Mouse (Mus musculus) layer of hippocampus, adult 11-12 months (tissue): ENCODE results near the gene Fbxw22.
"Not testable (repeated sequence)": the region's sequence is repeated elsewhere in the genome, so short reads cannot be mapped to it uniquely, and the experiment has no call there.

Experiments used
- DNase-seq: peaks from one replicate; pipeline ENCODE4 v3.0.0; 2022; ENCODE audit warnings: low spot score

Gene Fbxw22

DNA sequence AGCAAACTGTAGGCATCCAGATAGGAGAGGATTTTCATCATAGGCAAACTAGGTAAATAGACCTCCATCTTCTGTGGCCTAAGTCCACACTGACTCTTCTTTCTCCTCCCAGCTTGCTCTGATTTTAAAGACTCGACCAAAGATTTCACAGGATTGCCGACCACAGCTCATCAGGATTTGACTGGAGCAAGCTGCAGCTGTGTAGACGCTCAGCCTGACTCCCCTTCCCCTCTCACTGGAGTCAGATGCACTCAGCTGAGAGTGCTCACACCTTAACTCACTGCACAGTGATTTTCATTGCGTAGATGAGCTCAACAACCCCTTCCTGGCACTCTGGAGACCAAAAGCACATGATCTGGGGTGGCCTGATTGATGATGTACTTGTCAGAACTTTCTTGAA, at the start of gene Fbxw22:
TSS of gene Fbxw22 (minus strand) at position 101 of the 400 bp plus-strand sequence.
- DNase-seq, result not testable (repeated sequence)

GRCm38 (mm10) chr9:109449040-109449439, 44.9 kb upstream of the Fbxw22 start, which contains the start of gene Fbxw16:
Gene Fbxw16 (minus strand): TSS chr9:109449140.
- no peak for DNase-seq

DNA sequence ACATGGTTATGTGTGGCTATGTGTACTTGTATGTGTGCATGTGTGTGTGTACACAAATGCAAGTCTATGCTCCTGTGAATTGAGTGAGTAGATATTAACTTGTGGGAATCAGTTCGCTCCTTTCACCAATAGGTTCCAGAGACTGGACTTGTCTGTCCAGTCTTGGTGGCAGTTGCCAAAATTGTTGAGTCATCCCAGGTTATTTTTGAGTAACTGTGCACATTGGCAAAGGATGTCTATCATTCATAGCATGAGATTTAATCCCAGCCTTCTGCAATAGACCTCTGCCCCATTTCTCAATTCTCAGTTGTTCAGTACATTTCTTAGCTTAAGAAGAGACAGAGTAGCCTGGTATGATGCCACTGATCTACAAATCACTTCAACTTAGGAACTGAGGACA, 28.9 kb upstream of the Fbxw22 start:
- DNase-seq, result no peak

- not testable (repeated sequence) for DNase-seq
These were observed 64.5 kb downstream of the Fbxw22 start, which contains the start of gene Fbxw28 for GRCm38 (mm10) chr9:109339559-109339958. Gene Fbxw28 (minus strand): TSS chr9:109339659.
